Mouse (Mus musculus): Measurements from ENCODE around the gene Tspan4.
"Not testable (repeated sequence)": the region's sequence is repeated elsewhere in the genome, so short reads cannot be mapped to it uniquely, and the experiment has no call there.

Gene Tspan4

DNA sequence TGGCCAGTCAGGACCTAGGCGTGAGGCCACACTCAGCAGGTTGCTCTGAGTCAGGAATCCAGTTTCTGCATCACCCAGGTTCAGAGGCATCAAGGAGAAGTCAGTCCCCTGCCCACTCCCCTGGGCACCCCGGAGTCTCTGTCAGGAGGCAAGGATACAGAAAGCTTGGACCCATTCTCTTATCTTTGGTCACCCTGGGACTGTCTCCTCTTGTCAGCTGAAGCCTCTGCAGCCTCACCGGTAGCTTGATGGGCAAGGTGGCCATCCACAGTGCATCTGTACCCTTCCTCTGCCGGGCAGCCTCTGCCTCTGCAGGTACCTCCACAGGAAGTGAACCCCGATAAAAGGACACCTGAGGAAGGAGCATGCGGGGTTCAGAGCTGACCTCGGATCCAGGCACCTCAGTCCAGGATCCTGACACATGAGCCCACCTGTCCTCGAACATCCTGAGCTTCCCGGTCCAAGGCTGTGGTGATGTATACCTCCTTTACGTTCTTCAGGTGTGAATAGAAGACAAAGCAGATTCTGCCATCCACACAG lies 35.8 kb upstream of the Tspan4 start:
- peak in 1 of 2 experiments; percentile 37 for DNase-seq

DNA sequence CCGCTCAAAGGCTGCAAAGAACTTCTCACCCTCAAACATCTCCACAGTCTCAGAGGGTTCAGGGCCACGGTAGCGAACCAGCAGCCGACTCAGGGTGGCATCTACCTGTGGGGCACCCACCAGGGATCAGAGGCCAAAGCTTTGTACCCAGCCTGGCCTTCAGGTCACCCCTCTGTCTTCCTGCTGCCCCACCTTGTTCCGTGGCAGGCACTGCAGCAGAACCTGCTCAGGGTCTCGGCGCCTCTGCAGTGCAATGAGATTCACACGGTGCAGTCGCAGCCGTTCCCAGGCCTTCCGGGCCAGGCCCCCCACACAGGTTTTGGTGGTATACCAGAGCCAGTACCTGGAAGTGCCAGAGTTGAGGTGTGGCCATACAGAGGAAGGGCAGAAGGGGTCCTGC lies 35.2 kb upstream of the Tspan4 start:
- DNase-seq, result peak in 1 of 2 experiments; percentile 29

DNA sequence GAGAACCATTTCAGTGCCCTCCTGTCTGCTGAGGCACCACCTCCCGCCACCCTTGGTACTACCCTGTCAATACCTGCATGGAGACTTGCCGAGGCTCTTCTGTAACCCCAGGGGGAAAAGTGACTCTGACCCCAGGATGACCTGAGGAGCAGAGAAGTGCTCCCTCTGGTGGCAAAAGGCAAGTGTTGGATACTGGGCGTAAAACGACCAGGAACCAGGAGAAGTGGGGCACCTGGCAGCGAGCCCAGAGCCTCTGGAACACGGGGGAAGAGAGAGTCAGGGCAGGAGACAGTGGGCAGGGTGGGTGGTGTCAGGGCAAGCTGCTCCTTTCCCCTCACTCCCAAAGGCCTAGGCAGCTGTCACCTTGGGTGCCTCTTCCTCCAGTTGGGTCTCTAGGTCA lies 34.4 kb upstream of the Tspan4 start:
- DNase-seq, result peak; percentile 73 to 75

DNA sequence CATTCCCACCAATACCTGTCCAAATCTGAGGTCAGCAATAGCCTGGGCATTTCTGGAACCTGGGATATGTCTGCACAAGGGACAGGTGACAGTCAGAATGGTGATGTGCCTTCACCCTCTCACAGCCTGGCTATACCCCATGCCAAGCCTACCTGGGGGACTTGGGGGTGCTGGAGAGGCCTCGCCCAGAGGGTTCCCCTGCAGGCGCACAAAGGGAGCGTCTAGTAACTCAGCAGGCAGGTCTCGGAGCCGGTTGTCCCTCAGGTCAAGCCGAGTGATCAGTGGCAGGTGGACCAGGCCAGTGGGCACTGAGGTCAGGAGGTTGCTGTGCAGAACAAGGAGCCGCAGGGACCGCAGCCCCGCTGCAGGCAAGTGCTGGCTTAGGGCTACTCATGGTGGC lies 33.6 kb upstream of the Tspan4 start:
- DNase-seq, result no peak

DNA sequence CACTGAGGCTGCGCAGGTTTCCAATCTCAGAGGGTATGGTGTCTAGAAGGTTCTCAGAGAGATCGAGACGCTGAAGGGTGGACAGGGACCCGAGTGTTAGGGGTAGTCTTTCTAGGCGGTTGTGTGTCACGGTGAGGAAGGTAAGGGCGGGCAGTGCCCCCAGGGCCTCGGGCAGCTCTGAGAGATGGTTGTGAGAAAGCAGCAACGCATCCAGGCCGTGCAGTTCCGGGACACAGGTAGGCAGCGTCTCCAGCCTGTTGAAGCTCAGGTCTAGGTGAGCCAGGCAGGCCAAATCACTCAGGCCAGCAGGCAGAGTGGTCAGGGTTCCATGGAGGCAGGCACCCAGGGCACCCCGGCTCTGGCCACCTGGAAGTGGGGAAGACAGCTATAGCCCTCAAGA lies 32.8 kb upstream of the Tspan4 start:
- no peak for DNase-seq

DNA sequence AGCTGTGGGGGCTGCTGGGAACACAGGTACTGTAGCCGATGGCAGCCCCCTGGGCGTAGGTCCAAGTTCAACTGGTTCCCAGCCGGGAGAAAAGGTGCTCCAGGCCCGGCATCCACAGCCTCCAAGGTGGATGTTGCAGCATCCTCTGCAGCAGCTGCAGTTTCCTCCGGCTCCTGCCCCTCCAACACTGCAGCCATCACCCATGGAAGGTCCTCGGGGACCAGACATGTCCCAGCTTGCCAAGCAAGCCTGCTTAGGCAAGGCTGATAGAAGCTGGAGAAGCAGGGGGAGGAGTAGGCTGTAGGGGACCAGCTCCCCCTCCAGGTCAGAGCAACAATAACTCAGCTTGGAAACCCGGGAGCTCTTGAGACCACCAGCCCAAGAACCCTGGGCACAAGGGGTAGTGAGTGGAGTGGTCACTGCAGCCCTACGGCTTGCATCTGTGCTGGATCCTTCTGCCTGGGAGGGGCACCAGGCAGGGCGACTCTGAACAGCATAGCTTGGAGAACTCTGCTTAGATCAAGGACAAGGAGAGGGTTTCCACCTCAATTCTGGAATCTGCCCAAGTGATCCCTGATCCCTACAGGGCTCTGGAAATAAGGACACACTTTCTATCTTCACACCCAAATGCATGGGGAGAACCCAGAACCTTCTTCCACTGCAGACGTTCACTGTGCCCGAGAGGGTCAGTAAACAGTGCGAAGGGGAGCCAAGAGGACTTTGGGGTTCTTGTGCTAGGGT lies 31.8 kb upstream of the Tspan4 start:
- no peak for DNase-seq

DNA sequence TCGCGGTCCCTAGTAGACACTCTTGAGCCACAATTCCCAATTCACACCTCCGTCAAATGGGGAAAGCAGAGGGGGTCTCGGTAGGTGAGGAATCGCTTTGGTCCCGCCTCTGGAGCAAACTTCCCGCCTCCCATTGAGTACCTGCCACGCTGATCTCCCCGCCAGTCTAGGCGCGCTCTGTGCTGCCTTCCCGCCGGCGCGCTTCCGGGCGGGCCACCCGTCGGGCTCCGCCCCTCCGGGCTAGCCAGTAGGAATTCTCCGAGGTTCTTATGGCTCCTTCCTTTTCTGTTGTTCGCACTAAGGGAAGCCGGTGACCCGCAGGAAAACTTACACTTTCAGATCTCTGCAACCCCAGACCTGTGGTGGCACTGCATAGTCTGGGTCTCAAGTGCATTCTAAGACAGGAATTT lies 31.2 kb upstream of the Tspan4 start, which contains the start of gene Pidd1:
TSS of gene Pidd1 (minus strand) at position 198 of the 410 bp plus-strand sequence.
- peak; percentile 27 to 38 for DNase-seq

DNA sequence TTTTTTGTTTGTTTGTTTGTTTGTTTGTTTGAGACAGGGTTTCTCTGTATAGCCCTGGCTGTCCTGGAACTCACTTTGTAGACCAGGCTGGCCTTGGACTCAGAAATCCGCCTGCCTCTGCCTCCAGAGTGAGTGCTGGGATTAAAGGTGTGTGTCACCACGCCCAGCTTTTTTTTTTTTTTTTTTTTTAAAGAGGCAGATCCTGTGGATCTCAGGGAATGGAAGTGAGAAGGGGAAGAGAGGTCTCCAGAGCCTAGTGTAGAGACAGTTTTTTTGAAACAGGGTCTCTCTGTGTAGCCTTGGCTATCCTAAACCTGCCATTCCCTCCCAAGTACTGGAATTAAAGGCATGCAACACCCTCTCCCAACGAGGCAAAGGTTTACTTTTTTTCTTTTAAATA lies 28.7 kb upstream of the Tspan4 start:
- DNase-seq, result not testable (repeated sequence)

DNA sequence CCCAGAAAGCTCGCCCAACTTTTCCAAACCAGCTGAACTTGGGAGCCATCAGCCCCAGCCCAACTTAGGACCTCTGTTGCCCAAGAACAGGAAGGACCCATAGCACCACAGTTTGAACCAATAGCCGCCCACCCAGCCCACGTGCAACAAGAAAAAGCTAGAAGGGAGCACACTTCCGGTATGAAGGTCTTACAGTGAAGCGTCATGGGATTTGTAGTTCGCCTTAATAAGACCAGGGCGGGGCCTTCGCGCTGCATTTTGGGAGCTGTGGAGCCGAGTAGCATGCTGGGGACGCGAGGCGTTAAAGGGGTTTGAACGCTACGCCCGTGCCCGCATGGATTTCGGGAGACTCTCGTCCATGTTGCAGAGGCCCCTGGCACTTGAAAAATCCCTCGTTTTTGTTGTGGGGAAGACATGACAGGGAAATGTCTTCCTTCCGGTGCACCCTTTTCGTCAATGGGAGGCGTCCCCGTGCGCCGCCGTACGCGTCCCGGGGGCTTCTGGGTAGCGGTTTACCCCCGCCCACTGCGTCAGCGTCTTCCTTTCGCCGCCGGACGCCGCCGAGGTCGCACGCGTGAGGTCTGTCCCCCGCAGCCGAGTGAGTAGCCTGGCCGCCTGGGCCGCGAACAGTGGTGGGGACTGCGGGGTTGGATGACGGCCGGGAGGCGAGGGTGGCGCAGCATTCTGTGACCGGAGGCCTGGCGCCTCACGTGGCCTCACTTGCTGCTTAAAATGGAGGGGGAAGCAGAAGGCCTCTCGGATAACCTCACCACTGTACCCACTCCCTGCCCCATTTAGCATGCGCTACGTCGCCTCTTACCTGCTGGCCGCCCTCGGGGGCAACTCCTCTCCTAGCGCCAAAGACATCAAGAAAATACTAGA lies 27.7 kb upstream of the Tspan4 start, which contains the start of gene Rplp2:
TSS of gene Rplp2 (plus strand) at position 261 of the 882 bp plus-strand sequence.
- DNase-seq, result peak; percentile 94 to 96

DNA sequence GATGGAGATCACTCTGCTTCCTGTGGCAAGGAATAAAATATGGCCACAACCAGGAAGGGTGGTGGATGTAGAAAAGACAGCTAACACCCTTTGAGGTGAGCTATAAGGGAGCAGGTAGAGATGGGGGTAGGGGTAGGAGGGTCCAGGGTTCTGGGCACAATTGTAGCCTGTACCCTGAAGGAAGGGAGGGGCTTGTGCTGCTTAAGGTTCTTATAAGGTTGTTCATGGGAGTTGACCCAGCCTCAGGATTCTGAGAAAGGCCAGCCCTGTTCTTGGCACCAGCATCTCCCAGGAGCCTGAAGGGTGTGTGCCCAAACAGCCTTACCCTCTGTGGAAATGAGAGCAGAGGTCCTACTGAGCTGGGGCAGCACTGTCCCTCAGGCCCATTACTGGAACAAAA lies 23.1 kb upstream of the Tspan4 start:
- DNase-seq, result no peak

DNA sequence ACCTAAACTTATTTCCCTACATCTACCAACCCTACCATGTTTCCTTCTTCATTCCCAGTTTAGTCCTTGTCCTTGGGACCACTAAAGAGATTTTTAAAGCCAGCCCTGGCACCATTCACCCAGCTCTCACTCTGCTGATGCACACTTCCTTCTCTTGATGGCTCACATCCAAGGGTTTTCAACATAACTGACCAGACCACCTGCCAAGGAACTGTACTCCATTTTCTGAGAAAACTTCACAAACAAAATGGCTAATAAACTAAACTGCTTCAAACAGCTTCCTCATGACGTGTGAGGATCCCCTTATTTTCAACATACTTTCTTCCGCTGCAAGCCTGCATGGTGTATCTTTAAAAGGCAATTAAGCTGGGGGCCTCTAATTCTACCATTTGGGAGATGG lies 21.4 kb upstream of the Tspan4 start:
- DNase-seq, result peak in 1 of 2 experiments; percentile 3

DNA sequence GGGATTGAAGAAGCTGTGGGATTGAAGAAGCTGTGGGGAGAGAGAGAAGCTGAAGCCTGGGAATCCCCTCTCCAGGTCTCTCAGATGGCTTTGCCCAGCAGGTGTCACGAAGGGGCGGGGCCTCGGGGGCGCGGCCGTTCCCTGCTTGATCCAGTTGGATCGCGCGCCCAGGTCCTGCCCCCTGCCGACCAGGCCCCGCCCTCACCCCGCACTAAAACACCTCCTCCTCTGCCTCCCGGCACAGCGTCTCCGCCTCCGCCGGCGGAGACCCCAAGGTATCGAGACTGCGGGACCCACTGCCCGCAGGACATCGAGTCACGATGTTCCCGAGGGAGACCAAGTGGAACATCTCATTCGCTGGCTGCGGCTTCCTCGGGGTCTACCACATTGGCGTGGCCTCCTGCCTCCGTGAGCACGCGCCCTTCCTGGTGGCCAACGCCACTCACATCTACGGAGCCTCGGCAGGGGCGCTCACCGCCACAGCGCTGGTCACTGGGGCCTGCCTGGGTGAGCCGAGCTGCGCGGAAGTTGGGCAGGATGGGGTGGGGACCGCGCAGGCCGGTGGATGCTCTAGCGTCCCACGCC lies 20.0 kb upstream of the Tspan4 start, which contains the start of gene Pnpla2:
TSS of gene Pnpla2 (plus strand) at position 232 of the 585 bp plus-strand sequence.
- DNase-seq, result peak; percentile 92 to 94

DNA sequence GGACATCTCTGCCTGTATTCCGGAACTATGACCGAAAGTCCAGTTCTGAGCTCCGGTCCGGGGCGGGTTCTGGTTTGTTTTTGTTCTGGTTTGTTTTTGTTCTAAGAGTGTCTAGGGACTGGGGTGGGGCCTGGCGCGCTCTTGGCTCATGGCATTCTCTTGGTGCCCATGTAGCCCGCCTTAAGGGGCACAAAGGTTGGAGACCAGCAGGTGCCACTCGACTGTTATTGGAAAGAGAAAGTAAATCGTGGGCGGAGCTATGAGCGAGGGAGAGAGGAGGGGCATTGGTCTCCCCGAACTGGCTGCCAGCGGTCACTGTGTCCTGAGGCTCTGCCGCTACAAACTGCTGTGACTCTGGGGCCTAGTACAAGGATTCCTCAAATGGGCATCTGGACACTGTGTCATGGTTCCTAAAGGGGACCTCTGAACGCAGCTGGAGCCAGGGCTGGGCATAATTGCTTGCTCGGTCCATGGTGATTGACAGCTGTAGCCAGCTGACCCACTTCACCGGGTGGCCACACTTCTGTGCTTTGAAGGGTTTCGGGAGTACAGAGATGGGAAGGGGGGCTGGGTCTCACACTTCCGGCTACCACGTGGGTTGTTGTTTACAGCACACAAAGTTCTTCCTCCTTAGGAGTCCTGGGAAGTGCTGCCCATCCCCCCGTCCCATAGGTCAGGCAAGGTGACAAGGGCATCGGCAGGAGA lies 19.3 kb upstream of the Tspan4 start:
- peak; percentile 74 to 80 for DNase-seq

DNA sequence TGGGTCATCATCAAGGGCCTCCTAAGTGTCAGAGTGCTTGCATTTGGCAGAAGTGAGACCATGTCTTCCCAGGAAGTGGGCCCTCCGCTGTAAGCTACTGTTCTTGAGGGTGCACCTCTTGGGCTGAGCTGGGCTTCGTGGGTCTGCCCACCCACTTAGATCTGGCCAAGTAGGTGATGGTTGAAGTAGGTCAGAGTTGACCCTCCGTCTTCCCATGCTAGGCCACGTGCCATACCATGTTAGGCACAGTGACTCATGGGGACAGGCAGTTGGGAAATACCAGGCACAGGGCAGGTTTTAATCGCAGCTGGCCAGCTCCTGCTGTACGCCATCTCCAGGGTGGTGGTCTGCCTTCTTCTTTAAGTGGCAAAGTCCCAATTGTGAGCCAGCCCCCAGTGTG lies 18.3 kb upstream of the Tspan4 start:
- peak; percentile 28 to 37 for DNase-seq

DNA sequence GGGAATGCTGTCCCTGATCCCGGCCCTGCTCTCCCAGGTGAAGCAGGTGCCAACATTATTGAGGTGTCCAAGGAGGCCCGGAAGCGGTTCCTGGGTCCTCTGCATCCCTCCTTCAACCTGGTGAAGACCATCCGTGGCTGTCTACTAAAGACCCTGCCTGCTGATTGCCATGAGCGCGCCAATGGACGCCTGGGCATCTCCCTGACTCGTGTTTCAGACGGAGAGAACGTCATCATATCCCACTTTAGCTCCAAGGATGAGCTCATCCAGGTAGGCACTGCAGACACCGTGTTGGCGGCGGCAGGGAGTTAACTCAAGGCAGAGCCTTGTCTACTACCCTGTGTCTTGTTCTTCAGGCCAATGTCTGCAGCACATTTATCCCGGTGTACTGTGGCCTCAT lies 17.8 kb upstream of the Tspan4 start:
- peak; percentile 25 to 38 for DNase-seq

DNA sequence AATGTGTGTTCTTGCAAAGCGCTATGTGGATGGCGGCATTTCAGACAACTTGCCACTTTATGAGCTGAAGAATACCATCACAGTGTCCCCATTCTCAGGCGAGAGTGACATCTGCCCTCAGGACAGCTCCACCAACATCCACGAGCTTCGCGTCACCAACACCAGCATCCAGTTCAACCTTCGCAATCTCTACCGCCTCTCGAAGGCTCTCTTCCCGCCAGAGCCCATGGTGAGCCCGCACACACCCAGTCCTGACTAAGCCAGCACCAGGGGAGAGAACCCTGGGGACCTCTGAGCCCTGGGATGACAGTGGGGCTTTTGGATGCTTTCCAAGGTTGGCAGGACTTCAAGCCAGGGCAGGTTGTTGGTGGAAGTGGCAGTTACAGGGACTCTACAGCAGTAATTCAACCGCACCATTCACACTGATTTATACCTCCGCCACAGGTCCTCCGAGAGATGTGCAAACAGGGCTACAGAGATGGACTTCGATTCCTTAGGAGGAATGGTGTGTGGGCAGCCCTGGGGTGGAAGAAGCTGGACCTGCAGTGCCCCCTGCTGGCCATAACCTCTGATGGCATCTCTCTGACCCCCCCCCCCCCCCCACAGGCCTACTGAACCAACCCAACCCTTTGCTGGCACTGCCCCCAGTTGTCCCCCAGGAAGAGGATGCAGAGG lies 16.9 kb upstream of the Tspan4 start:
- peak; percentile 59 to 74 for DNase-seq

DNA sequence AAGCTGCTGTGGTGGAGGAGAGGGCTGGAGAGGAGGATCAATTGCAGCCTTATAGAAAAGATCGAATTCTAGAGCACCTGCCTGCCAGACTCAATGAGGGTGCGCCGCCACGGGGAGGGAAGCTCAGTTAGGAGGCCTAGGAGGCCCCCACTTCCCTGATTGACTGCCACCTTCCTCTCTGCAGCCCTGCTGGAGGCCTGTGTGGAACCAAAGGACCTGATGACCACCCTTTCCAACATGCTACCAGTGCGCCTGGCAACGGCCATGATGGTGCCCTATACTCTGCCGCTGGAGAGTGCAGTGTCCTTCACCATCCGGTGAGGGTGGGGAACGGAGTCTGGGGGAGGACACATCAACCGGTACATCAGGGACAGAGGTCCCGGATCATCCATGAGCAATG lies 16.4 kb upstream of the Tspan4 start:
- DNase-seq, result no peak

DNA sequence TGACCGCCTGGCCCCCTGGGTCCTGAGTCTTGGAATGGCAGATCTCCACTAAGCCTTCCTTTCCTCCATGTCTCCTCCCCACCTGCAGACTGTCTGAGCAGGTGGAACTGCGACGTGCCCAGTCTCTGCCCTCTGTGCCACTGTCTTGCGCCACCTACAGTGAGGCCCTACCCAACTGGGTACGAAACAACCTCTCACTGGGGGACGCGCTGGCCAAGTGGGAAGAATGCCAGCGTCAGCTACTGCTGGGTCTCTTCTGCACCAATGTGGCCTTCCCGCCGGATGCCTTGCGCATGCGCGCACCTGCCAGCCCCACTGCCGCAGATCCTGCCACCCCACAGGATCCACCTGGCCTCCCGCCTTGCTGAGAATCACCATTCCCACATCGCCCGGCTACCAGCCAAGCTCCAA lies 15.7 kb upstream of the Tspan4 start:
- peak; percentile 76 to 81 for DNase-seq

DNA sequence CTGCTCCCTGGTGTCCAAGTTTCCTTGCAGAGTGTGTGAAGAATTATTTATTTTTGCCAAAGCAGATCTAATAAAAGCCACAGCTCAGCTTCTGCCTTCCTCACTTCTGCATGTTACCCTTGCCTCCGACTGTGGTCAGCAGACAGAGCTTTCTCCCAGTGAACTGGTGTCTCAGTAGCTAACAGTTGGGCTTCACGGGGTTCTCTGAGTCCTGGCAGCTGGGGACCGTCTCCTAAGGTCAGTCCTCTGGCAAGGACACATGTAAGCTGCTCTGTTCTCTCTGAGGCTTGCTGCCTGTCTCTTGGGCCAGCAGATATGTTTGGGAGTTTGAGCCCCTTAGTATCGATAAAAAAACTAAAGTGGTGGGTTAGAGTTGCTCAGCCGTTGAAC lies 15.0 kb upstream of the Tspan4 start:
- peak in 1 of 2 experiments; percentile 41 for DNase-seq

DNA sequence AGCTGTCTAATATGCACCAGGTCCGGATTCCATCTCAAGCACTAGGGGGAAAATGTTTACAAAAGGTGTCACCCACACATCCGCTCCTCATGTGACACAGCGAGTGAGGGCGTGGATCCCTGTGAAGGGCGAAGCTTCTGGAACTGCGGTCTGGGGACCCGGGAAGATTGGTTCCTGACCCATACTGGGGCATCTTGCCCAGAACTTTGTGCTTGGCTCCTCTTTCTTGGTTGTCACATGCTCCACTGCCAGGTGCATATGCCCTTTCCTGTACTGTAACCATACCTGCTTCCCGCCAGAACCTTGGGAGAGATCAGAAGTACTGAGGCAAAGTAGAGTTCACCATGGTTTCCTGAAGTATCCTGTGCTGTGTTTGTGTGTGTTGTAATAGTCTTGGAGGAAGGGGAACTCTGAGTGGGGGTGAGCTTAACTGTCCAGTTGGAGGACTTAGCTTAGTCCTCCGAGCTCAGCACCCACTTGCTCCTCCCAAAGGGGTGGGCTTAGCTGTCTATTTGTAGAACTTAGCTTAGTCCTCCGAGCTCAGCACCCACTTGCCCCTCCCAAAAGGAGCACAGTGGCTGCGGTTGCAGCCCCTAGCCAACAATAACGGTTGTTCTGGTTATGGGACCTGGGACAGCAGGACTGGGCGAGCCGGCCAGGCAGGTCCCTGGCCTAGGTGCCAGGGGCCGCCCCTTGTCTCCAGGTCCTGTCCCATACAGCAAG lies 14.5 kb upstream of the Tspan4 start, which contains the start of gene Cracr2b:
TSS of gene Cracr2b (plus strand) at position 704 of the 723 bp plus-strand sequence.
- peak; percentile 38 to 48 for DNase-seq

All from cerebellum, adult 18-20 months (tissue).